Mouse (Mus musculus) heart, embryonic 11.5 days (tissue): Measurements from ENCODE around the gene Pth2r. TPM values are rescaled to one million over a fixed set of nuclear protein-coding genes. Genes with fewer than 3 reads are reported as not detected.

Experiments used
- ATAC-seq: fragments of 200-750 bp; cut with Nextera tagmentation; replicated peaks from 2 replicates; pipeline ENCODE4 v1.8.0; 2017; ENCODE audit warnings: moderate library complexity; ENCODE audit not compliant: insufficient number of reproducible peaks, low FRiP score, low TSS enrichment
- H3K27ac ChIP-seq: fragments of 300-500 bp; sonication (generic); 2 replicates; pipeline ENCODE4 v1.5.1; 2014; ENCODE audit warnings: mild to moderate bottlenecking, low read depth, low read length
- H3K27me3 ChIP-seq: fragments of 300-500 bp; sonication (generic); 2 replicates; pipeline ENCODE4 v1.6.1; 2014; ENCODE audit warnings: mild to moderate bottlenecking, low read length, mixed read lengths; ENCODE audit not compliant: control insufficient read depth, insufficient read depth
- H3K36me3 ChIP-seq: fragments of 300-500 bp; sonication (generic); 2 replicates; pipeline ENCODE4 v1.6.1; 2014; ENCODE audit warnings: mild to moderate bottlenecking, low read length, moderate library complexity, mixed read lengths; ENCODE audit not compliant: control insufficient read depth, insufficient read depth
- H3K4me1 ChIP-seq: fragments of 300-500 bp; sonication (generic); 2 replicates; pipeline ENCODE4 v1.6.1; 2014; ENCODE audit warnings: low read length; ENCODE audit not compliant: control insufficient read depth, insufficient read depth
- H3K4me2 ChIP-seq: fragments of 300-500 bp; sonication (generic); 2 replicates; pipeline ENCODE4 v1.6.1; 2014; ENCODE audit warnings: mild to moderate bottlenecking, moderate library complexity
- H3K4me3 ChIP-seq: fragments of 300-500 bp; sonication (generic); 2 replicates; pipeline ENCODE4 v1.5.1; 2014; ENCODE audit warnings: low read depth, low read length
- H3K9ac ChIP-seq: fragments of 300-500 bp; sonication (generic); 2 replicates; pipeline ENCODE4 v1.6.1; 2014; ENCODE audit warnings: mild to moderate bottlenecking, low read depth, low read length, moderate library complexity
- H3K9me3 ChIP-seq: fragments of 300-500 bp; sonication (generic); replicated peaks from 2 replicates; pipeline ENCODE4 v1.6.1; 2016; ENCODE audit warnings: low read length; ENCODE audit not compliant: control insufficient read depth
- WGBS: fragments of 180-500 bp; shearing (Covaris S2); extraction: QIAGEN DNeasy Blood & Tissue Kit; methylation state at CpG from one replicate; pipeline ENCODE4 v1.1.7; 2014; ENCODE audit not compliant: insufficient replicate concordance; 5-methylcytosine and 5-hydroxymethylcytosine counted together
- polyA plus RNA-seq: library from polyadenylated mRNA; unstranded; fragments of >200 nt; fragmentation: Nextera tagmentation; extraction: Ambion mirVana; gene quantifications from 2 replicates; pipeline ENCODE4 v1.2.1, GENCODE M21; 2014

The Pth2r gene
- polyA plus RNA-seq, 1 experiment from 2014 or later, result 0.09 TPM

- 70% methylated on average over 13 of the region's 13 CpGs for WGBS
- ATAC-seq, result no peak
Measured at GRCm38 (mm10) chr1:65314054-65315021, 32.5 kb downstream of the Pth2r start.

DNA sequence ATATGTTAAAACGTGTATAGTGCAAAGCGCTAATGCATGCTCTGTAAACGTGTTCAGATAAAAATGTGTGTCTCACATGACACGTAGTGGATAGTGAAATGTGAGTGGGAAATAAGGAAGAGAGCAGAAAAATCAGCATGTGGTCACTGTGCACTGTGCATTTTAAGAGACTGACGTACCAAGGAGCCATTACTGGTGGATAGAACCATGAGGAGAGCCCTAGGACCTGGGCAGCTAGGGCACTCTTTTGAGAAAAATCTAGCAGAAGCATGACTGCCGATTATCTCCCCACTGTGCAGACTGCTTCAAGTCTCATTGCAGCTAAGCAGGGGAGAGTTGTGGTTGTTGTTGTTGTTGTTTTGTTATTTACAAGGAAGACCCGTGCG lies 33.2 kb downstream of the Pth2r start:
- Histone ChIP-seq H3K27me3 (peaks cover 13% of the 10 kb centered on the region), H3K4me2 (no peak overlapping the region), H3K36me3 (no peaks in the 10 kb centered on the region), H3K4me3 (no peak overlapping the region), H3K9me3 (no peaks in the 10 kb centered on the region), H3K4me1 (no peaks in the 10 kb centered on the region), H3K9ac (no peak overlapping the region), H3K27ac (no peak overlapping the region)
- 80% methylated on average over 8 of the region's 8 CpGs for WGBS
- ATAC-seq, result no peak

More at GRCm38 (mm10) chr1:65314054-65315021, 32.5 kb downstream of the Pth2r start:
- no peak overlapping the region for H3K9ac ChIP-seq
- peaks cover 13% of the 10 kb centered on the region for H3K27me3 ChIP-seq
- H3K4me3 ChIP-seq, result no peak overlapping the region
- H3K4me2 ChIP-seq, result no peak overlapping the region
- no peak overlapping the region for H3K27ac ChIP-seq
- no peaks in the 10 kb centered on the region for H3K36me3 ChIP-seq
- H3K4me1 ChIP-seq, result no peaks in the 10 kb centered on the region
- no peaks in the 10 kb centered on the region for H3K9me3 ChIP-seq

GRCm38 (mm10) chr1:65334026-65334425 lies 52.2 kb downstream of the Pth2r start:
- no peaks in the 10 kb centered on the region for H3K9me3 ChIP-seq
- H3K27ac ChIP-seq, result no peak overlapping the region
- no peak overlapping the region for H3K4me2 ChIP-seq
- no peak overlapping the region for H3K4me3 ChIP-seq
- H3K27me3 ChIP-seq, result no peaks in the 10 kb centered on the region
- ATAC-seq, result no peak
- no peak overlapping the region for H3K9ac ChIP-seq
- H3K4me1 ChIP-seq, result no peaks in the 10 kb centered on the region
- H3K36me3 ChIP-seq, result no peaks in the 10 kb centered on the region
- WGBS, result 71% methylated on average over 5 of the region's 5 CpGs

DNA sequence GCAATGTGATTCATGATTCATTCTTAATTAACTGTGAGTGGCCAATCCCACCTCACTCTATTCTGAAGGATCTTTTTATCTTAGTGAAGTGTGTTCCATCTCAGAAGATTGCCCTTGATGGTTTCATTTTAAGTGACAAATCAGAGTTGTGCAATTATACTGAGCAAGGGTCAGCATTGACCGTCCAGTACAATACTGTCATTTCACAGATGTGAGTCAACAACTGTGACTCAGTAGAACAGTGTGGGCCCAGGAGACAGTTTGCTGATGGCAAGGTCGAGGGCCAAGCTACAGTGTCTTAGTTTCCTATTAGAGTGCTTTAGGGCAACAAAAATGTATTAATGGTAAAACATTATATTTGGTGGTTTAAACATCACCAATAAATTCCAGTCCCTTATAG lies 55.9 kb downstream of the Pth2r start:
- H3K36me3 ChIP-seq, result no peaks in the 10 kb centered on the region
- H3K4me1 ChIP-seq, result no peaks in the 10 kb centered on the region
- 78% methylated on average over 2 of the region's 2 CpGs for WGBS
- no peak overlapping the region for H3K9ac ChIP-seq
- no peak overlapping the region for H3K27ac ChIP-seq
- H3K4me2 ChIP-seq, result no peak overlapping the region
- H3K9me3 ChIP-seq, result no peaks in the 10 kb centered on the region
- no peak for ATAC-seq
- no peak overlapping the region for H3K4me3 ChIP-seq
- H3K27me3 ChIP-seq, result no peaks in the 10 kb centered on the region

GRCm38 (mm10) chr1:65340240-65340639 lies 58.4 kb downstream of the Pth2r start:
- no peaks in the 10 kb centered on the region for H3K4me1 ChIP-seq
- WGBS, result 67% methylated on average over 2 of the region's 2 CpGs
- no peaks in the 10 kb centered on the region for H3K9me3 ChIP-seq
- no peak overlapping the region for H3K4me3 ChIP-seq
- no peak for ATAC-seq
- no peaks in the 10 kb centered on the region for H3K36me3 ChIP-seq
- no peak overlapping the region for H3K9ac ChIP-seq
- H3K27me3 ChIP-seq, result no peaks in the 10 kb centered on the region
- H3K27ac ChIP-seq, result no peak overlapping the region
- H3K4me2 ChIP-seq, result no peak overlapping the region

GRCm38 (mm10) chr1:65352979-65353378 lies 71.1 kb downstream of the Pth2r start:
- Histone ChIP-seq H3K4me1 (no peaks in the 10 kb centered on the region), H3K27ac (no peak overlapping the region), H3K36me3 (no peaks in the 10 kb centered on the region), H3K9ac (no peak overlapping the region), H3K4me2 (no peak overlapping the region), H3K9me3 (no peaks in the 10 kb centered on the region), H3K27me3 (no peaks in the 10 kb centered on the region), H3K4me3 (no peak overlapping the region)
- 67% methylated on average over 2 of the region's 2 CpGs for WGBS
- ATAC-seq, result no peak

DNA sequence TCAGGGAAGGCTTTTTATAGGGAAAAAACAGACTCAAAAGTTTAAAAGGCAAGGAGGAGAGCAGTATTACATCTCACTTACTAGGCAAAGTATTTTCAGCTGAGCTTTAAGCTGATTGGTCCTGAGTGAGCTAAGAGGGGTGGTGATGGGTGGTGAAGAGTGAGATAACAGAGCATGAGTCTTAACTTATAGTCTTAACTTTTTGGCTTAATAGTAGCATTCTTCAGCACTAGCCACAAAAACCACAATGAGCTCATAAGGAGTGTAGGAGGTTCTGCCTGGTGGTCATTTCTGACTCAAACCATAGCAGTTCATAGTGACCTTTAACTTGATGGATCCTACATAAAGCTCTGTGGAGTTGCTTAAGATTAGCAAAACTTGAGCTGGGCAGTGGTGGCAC lies 72.3 kb downstream of the Pth2r start:
- H3K27ac ChIP-seq, result no peak overlapping the region
- no peaks in the 10 kb centered on the region for H3K4me1 ChIP-seq
- ATAC-seq, result no peak
- no peaks in the 10 kb centered on the region for H3K27me3 ChIP-seq
- H3K9me3 ChIP-seq, result no peaks in the 10 kb centered on the region
- H3K4me2 ChIP-seq, result no peak overlapping the region
- H3K9ac ChIP-seq, result no peak overlapping the region
- no peak overlapping the region for H3K4me3 ChIP-seq
- no peaks in the 10 kb centered on the region for H3K36me3 ChIP-seq

GRCm38 (mm10) chr1:65388328-65388727 lies 106.5 kb downstream of the Pth2r start:
- H3K9ac ChIP-seq, result no peak overlapping the region
- no peak overlapping the region for H3K4me2 ChIP-seq
- H3K27me3 ChIP-seq, result no peaks in the 10 kb centered on the region
- no peak overlapping the region for H3K27ac ChIP-seq
- ATAC-seq, result no peak
- no peak overlapping the region for H3K4me3 ChIP-seq
- H3K9me3 ChIP-seq, result no peaks in the 10 kb centered on the region
- H3K4me1 ChIP-seq, result no peaks in the 10 kb centered on the region
- H3K36me3 ChIP-seq, result no peaks in the 10 kb centered on the region
- 34% methylated on average over 15 of the region's 15 CpGs for WGBS

DNA sequence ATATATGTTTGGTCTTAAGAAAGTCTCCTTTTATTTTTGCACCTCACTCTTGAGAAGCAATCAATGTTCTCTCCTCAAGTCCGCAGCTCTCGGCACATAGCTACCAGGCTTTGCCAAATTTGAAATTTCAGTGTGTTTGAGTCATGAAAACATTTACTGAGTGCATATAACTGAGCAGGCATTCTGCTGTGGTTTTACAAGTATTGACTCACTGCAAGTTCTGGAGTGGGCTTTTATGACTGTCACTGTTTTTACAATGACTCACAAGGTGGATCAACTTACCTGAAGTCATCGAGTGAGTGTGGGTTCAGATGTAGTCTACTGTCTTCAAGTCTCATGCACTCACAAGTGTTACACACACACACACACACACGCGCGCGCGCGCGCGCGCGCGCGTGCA lies 107.8 kb downstream of the Pth2r start:
- no peak overlapping the region for H3K4me2 ChIP-seq
- no peaks in the 10 kb centered on the region for H3K9me3 ChIP-seq
- H3K4me1 ChIP-seq, result no peaks in the 10 kb centered on the region
- no peak for ATAC-seq
- WGBS, result 95% methylated on average over 15 of the region's 15 CpGs
- H3K27me3 ChIP-seq, result no peaks in the 10 kb centered on the region
- no peaks in the 10 kb centered on the region for H3K36me3 ChIP-seq
- H3K4me3 ChIP-seq, result no peak overlapping the region
- no peak overlapping the region for H3K27ac ChIP-seq
- H3K9ac ChIP-seq, result no peak overlapping the region
